Mouse (Mus musculus) heart, embryonic 14.5 days (tissue): ENCODE results near the gene Nxn. TPM values are rescaled to one million over a fixed set of nuclear protein-coding genes. Genes with fewer than 3 reads are reported as not detected.

Source experiments
- ATAC-seq: fragments of 200-750 bp; cut with Nextera tagmentation; 2 replicates; pipeline ENCODE4 v1.8.0; 2017; ENCODE audit warnings: low read depth, moderate TSS enrichment; ENCODE audit not compliant: insufficient number of reproducible peaks, insufficient read depth, low FRiP score
- H3K27ac ChIP-seq, 2 experiments: fragments of 200-500 bp in 1 of 2; fragments of 300-500 bp in 1 of 2; sonication (generic) in 1 of 2; replicated peaks in 1 of 2; 2 replicates each; pipeline ENCODE4 v1.5.1; 2012 to 2014; ENCODE audit warnings: low read depth in 2 of 2, low read length in 2 of 2, control low read depth in 1 of 2, mild to moderate bottlenecking in 1 of 2, mixed read lengths in 1 of 2; ENCODE audit not compliant: control insufficient read depth in 1 of 2, insufficient read depth in 1 of 2
- H3K27me3 ChIP-seq: fragments of 300-500 bp; sonication (generic); 2 replicates; pipeline ENCODE4 v1.6.1; 2014; ENCODE audit warnings: mild to moderate bottlenecking, low read length, control low read depth; ENCODE audit not compliant: control insufficient read depth, insufficient read depth
- H3K36me3 ChIP-seq: fragments of 300-500 bp; sonication (generic); 2 replicates; pipeline ENCODE4 v1.6.1; 2014; ENCODE audit warnings: mild to moderate bottlenecking, control low read depth, low read length, mixed read lengths; ENCODE audit not compliant: control insufficient read depth, insufficient read depth
- H3K4me1 ChIP-seq, 2 experiments: fragments of 200-500 bp in 1 of 2; fragments of 300-500 bp in 1 of 2; sonication (generic) in 1 of 2; 2 replicates each; pipeline ENCODE4 v1.6.1; 2012 to 2014; ENCODE audit warnings: low read length in 2 of 2, control low read depth in 1 of 2, mixed read lengths in 1 of 2; ENCODE audit not compliant: control insufficient read depth in 2 of 2, insufficient read depth in 2 of 2
- H3K4me2 ChIP-seq: fragments of 300-500 bp; sonication (generic); 2 replicates; pipeline ENCODE4 v1.6.1; 2014; ENCODE audit warnings: mild to moderate bottlenecking, low read length
- H3K4me3 ChIP-seq, 2 experiments: fragments of 200-500 bp in 1 of 2; fragments of 300-500 bp in 1 of 2; sonication (generic) in 1 of 2; 2 replicates each; pipeline ENCODE4 v1.5.1; 2012 to 2014; ENCODE audit warnings: low read length in 2 of 2, mild to moderate bottlenecking in 2 of 2, control low read depth in 1 of 2, low read depth in 1 of 2, moderate library complexity in 1 of 2; ENCODE audit not compliant: control insufficient read depth in 1 of 2, insufficient read depth in 1 of 2
- H3K9ac ChIP-seq: fragments of 300-500 bp; sonication (generic); 2 replicates; pipeline ENCODE4 v1.6.1; 2014; ENCODE audit warnings: mild to moderate bottlenecking, low read length
- H3K9me3 ChIP-seq: fragments of 300-500 bp; sonication (generic); 2 replicates; pipeline ENCODE4 v1.6.1; 2016; ENCODE audit warnings: low read length, control low read depth; ENCODE audit not compliant: control insufficient read depth
- WGBS: fragments of 180-500 bp; shearing (Covaris S2); extraction: QIAGEN DNeasy Blood & Tissue Kit; methylation state at CpG from one replicate; pipeline ENCODE4 v1.1.7; 2014; 5-methylcytosine and 5-hydroxymethylcytosine counted together
- polyA plus RNA-seq: library from polyadenylated mRNA; unstranded; fragments of >200 nt; fragmentation: Nextera tagmentation; extraction: Ambion mirVana; gene quantifications from 2 replicates; pipeline ENCODE4 v1.2.1, GENCODE M21; 2014

Gene Nxn
- polyA plus RNA-seq, 1 experiment from 2014 or later, result 26.8 TPM

DNA sequence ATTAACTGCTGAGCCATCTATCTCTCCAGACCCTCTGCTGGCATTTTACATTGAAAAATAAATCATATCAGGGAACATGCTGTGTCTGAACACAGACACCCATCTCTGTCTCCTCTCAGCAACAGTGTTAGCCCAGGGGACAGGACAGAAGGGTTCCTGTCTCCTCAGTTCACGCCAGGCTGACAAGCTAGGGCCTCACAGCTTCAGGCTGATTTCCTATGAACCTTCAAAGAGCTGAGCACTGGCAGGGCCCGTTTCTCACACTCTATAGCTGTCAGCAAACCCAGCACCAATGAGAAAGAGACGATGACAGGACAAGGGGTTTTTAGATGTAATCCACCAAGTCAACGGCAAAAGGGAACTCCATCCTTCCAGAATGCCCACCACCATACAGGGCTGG is 107.0 kb downstream of the Nxn start:
- peak overlapping the region; percentile 71 to 82 for H3K27ac ChIP-seq
- H3K4me3 ChIP-seq, result no peak overlapping the region
- H3K4me1 ChIP-seq, result peaks cover 33 to 35% of the 10 kb centered on the region in 2 experiments
- no peaks in the 10 kb centered on the region for H3K36me3 ChIP-seq
- H3K4me2 ChIP-seq, result peak overlapping the region; percentile 31
- no peak for ATAC-seq
- H3K9me3 ChIP-seq, result no peaks in the 10 kb centered on the region
- H3K27me3 ChIP-seq, result no peaks in the 10 kb centered on the region
- WGBS, result 23% methylated on average over 4 of the region's 4 CpGs
- H3K9ac ChIP-seq, result peak overlapping the region; percentile 4; the same call in 1 of the 2 replicates

- no peak overlapping the region for H3K9ac ChIP-seq
- ATAC-seq, result no peak
- no peak overlapping the region for H3K4me3 ChIP-seq
- H3K9me3 ChIP-seq, result no peaks in the 10 kb centered on the region
- H3K36me3 ChIP-seq, result no peaks in the 10 kb centered on the region
- peaks cover 39 to 45% of the 10 kb centered on the region in 2 experiments for H3K4me1 ChIP-seq
- H3K27me3 ChIP-seq, result no peaks in the 10 kb centered on the region
- no peak overlapping the region for H3K27ac ChIP-seq
- 58% methylated on average over 11 of the region's 11 CpGs for WGBS
- H3K4me2 ChIP-seq, result no peak overlapping the region
Measured at GRCm38 (mm10) chr11:76290367-76290766, 108.6 kb downstream of the Nxn start.

GRCm38 (mm10) chr11:76288645-76289044 is 110.3 kb downstream of the Nxn start:
- no peak overlapping the region for H3K27ac ChIP-seq
- no peaks in the 10 kb centered on the region for H3K27me3 ChIP-seq
- H3K4me1 ChIP-seq, result peaks cover 34 to 37% of the 10 kb centered on the region in 2 experiments
- no peak overlapping the region for H3K4me3 ChIP-seq
- 90% methylated on average over 6 of the region's 6 CpGs for WGBS
- ATAC-seq, result no peak
- no peaks in the 10 kb centered on the region for H3K36me3 ChIP-seq
- H3K4me2 ChIP-seq, result no peak overlapping the region
- H3K9ac ChIP-seq, result no peak overlapping the region
- no peaks in the 10 kb centered on the region for H3K9me3 ChIP-seq

GRCm38 (mm10) chr11:76287301-76287700 is 111.6 kb downstream of the Nxn start:
- Histone ChIP-seq H3K27me3 (no peaks in the 10 kb centered on the region), H3K9ac (no peak overlapping the region), H3K27ac (0 out of 4 replicates have a peak overlapping the region, but pooled peaks of 1 of the 2 experiments have one; percentile 9), H3K36me3 (no peaks in the 10 kb centered on the region), H3K4me3 (no peak overlapping the region), H3K9me3 (no peaks in the 10 kb centered on the region), H3K4me1 (peaks cover 25 to 28% of the 10 kb centered on the region in 2 experiments), H3K4me2 (no peak overlapping the region)
- no peak for ATAC-seq
- WGBS, result 50% methylated on average over 10 of the region's 10 CpGs

DNA sequence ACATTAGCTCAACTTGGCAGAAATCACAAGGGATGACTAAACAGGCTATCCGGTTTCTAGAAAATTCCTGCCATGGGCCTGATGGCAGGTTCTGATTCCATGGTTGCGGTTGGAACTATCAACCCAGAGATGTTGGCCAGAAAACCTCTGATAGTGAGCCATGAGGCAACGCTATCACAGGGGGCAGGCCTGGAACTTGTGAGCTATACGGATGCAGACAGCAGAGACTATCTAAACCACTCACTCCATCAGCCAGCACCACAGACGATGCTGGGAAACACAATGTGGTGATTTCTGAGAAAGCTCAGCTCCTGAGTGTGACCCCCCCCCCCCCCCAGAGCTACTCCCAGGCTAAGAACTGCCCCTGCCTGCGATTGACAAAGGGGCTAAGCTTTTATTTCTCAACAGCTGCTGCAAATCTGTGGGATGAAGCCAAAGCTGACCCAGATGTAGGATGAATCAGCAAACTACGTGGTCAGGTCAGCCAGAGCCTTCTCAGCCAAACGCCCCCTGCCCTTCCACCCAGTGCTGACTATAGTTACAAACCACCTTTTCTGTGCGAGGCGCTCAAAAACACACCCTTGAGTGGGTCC is 112.3 kb downstream of the Nxn start:
- peak; percentile 47; the same call in 1 of the 2 replicates for ATAC-seq
- H3K4me3 ChIP-seq, result no peak overlapping the region

DNA sequence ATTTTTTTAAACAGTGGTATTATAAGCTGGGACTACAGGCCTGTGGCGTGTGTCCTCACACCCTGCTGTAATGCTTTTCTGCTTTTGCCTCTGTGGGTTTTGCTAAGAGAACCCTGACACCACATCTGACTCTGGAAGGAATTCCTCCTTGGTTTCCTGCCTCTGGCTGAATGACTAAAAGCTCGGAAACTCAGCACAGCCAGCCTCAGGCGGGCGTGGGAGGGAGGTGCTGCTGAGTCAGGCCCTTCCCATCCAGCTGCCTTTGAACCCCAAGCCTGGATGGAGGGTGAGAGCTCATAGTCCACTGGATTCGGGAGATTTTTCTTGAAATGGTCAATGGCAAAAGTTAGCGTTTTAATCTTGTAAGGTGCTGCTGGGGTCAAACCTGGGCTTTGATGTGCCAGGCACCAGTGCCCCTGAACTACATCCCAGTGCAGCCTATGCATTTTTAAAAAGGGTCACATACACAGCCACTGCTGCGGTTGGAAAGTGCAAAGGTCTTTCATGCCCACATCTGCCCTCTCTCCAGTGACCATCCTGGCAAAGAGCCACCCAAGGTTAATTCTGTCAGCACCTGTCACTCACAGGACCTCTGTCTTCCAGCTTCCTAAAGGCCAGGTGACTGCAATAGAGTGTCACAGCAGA is 113.4 kb downstream of the Nxn start:
- Histone ChIP-seq H3K27ac (no peak overlapping the region; a peak in 1 of 4 replicates), H3K36me3 (no peaks in the 10 kb centered on the region), H3K27me3 (no peaks in the 10 kb centered on the region), H3K9me3 (no peaks in the 10 kb centered on the region), H3K9ac (no peak overlapping the region), H3K4me1 (peaks cover 18 to 21% of the 10 kb centered on the region in 2 experiments), H3K4me2 (no peak overlapping the region), H3K4me3 (no peak overlapping the region)
- no peak for ATAC-seq
- 51% methylated on average over 7 of the region's 7 CpGs for WGBS

More for the DNA sequence above, 112.3 kb downstream of the Nxn start:
- H3K9me3 ChIP-seq, result no peaks in the 10 kb centered on the region
- no peaks in the 10 kb centered on the region for H3K36me3 ChIP-seq
- WGBS, result 39% methylated on average over 10 of the region's 10 CpGs
- peak overlapping the region; percentile 25; the same call in 1 of the 2 replicates for H3K9ac ChIP-seq
- no peaks in the 10 kb centered on the region for H3K27me3 ChIP-seq
- no peak overlapping the region for H3K4me2 ChIP-seq
- H3K4me1 ChIP-seq, result peaks cover 19 to 21% of the 10 kb centered on the region in 2 experiments
- H3K27ac ChIP-seq, result peak overlapping the region in 1 of 2 experiments; percentile 9; a peak in 1 of 4 replicates

GRCm38 (mm10) chr11:76283841-76284240 is 115.1 kb downstream of the Nxn start:
- ATAC-seq, result no peak
- Histone ChIP-seq H3K4me1 (peaks cover 15 to 21% of the 10 kb centered on the region in 2 experiments), H3K36me3 (no peaks in the 10 kb centered on the region), H3K27ac (no peak overlapping the region), H3K9ac (no peak overlapping the region), H3K4me3 (no peak overlapping the region), H3K9me3 (no peaks in the 10 kb centered on the region), H3K27me3 (no peaks in the 10 kb centered on the region), H3K4me2 (no peak overlapping the region)
- WGBS, result 68% methylated on average over 6 of the region's 6 CpGs
